ENCODE assay signal across 8 mouse cellular contexts in the genomic region with DNA sequence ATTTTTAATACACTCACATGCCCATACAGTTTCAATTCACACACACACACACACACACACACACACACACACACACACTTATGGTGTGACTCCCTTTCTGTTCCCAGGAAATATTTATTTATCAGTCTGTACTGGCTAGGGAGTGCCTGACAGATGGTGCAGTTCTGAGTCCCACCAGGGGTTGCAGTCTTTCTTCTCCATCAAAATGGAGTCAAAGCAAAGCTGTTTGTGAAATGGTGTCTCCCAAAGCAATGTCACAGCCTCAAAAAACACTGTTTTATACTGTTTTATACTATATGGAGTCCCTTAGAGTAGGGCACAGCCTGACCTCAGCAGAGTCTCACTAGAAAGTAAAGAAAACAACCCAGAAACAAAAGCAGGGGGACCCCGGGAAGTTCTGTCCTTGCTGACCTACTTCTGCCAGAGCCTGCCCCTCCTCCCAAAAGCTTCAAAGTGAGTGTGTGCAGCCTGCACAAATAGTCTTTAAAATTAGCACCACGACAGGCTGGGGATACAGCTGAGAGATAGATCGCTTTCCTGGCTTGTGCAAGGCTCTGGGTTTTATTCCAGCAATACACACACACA. TPM values are rescaled to one million over a fixed set of nuclear protein-coding genes. Genes with fewer than 3 reads are reported as not detected.
A peak's percentile ranks its signal among the peaks of the same experiment; 100 is the strongest.
DNase-seq lines count a peak whose midpoint lies in the region; ATAC-seq lines count a peak whose summit lies in the region.

No protein-coding gene starts in this region.

- H3K4me1 ChIP-seq in heart, embryonic 13.5 days = peaks cover 85% of the 10 kb centered on the region
- H3K4me1 ChIP-seq in limb, embryonic 10.5 days = peaks cover 42% of the 10 kb centered on the region

- H3K4me2 ChIP-seq in heart, embryonic 13.5 days = peak overlapping the region; percentile 21; the same call in 1 of the 2 replicates

- H3K27ac ChIP-seq in heart, embryonic 13.5 days (replicated peaks) = peak overlapping the region; percentile 99
- peak overlapping the region; percentile 85 for H3K27ac ChIP-seq in limb, embryonic 10.5 days

- no peaks in the 10 kb centered on the region for H3K27me3 ChIP-seq in heart, embryonic 13.5 days (replicated peaks)
- no peaks in the 10 kb centered on the region for H3K27me3 ChIP-seq in limb, embryonic 10.5 days (ENCODE audit: low read depth, poor library complexity, severe bottlenecking)

- peak overlapping the region; percentile 71 for H3K9ac ChIP-seq in heart, embryonic 13.5 days

- DNase-seq in embryo, embryonic 10 days (ENCODE audit: low spot score) = peak; percentile 73
- no peak for DNase-seq in embryo, embryonic 9.5 days (ENCODE audit: extremely low spot score)
- peak; percentile 71 for DNase-seq in testis, postnatal 10 days (ENCODE audit: low spot score)
- DNase-seq in testis, postnatal 14 days (ENCODE audit: low spot score) = no peak
- DNase-seq in limb, embryonic 10.5 days (ENCODE audit: low spot score) = no peak
- DNase-seq in retina, embryonic 14.5 days (ENCODE audit: low spot score) = peak; percentile 78
- no peak for DNase-seq in ovary, postnatal 36 days (ENCODE audit: low spot score)

- no peaks in the 10 kb centered on the region for H3K36me3 ChIP-seq in heart, embryonic 13.5 days
- no peaks in the 10 kb centered on the region for H3K36me3 ChIP-seq in limb, embryonic 10.5 days

- 6% methylated on average over 3 of the region's 3 CpGs for WGBS in heart, embryonic 13.5 days
- 32% methylated on average over 3 of the region's 3 CpGs for WGBS in limb, embryonic 10.5 days

- no peak overlapping the region for H3K4me3 ChIP-seq in heart, embryonic 13.5 days
- no peak overlapping the region for H3K4me3 ChIP-seq in limb, embryonic 10.5 days

- no peaks in the 10 kb centered on the region for H3K9me3 ChIP-seq in heart, embryonic 13.5 days
- H3K9me3 ChIP-seq in limb, embryonic 10.5 days (replicated peaks) = no peaks in the 10 kb centered on the region

- no peak for ATAC-seq in heart, embryonic 13.5 days (ENCODE audit: extremely low read depth, insufficient number of reproducible peaks, low FRiP score, low TSS enrichment)

RNA-seq across cellular contexts. Expression of gene Lsp1, which starts 3.3 kb away (rescaled TPM):
- polyA plus RNA-seq in heart, embryonic 13.5 days (2015; fragmentation: Nextera tagmentation; extraction: Ambion mirVana) = 51.0 and 54.6 TPM in 2 replicates
- 28.7 and 31.1 TPM in 2 replicates for polyA plus RNA-seq in limb, embryonic 10.5 days (2016; fragmentation: Nextera tagmentation; extraction: Ambion mirVana)

RNA-seq across cellular contexts. Expression of gene Tnni2, which starts 15.7 kb away (rescaled TPM):
- polyA plus RNA-seq in heart, embryonic 13.5 days (2015; fragmentation: Nextera tagmentation; extraction: Ambion mirVana) = 34.8 and 41.9 TPM in 2 replicates
- 2.4 and 3.6 TPM in 2 replicates for polyA plus RNA-seq in limb, embryonic 10.5 days (2016; fragmentation: Nextera tagmentation; extraction: Ambion mirVana)

RNA-seq across cellular contexts. Expression of gene Syt8, which starts 22.7 kb away (rescaled TPM):
- 0.19 and 0.41 TPM in 2 replicates for polyA plus RNA-seq in heart, embryonic 13.5 days (2015; fragmentation: Nextera tagmentation; extraction: Ambion mirVana)
- polyA plus RNA-seq in limb, embryonic 10.5 days (2016; fragmentation: Nextera tagmentation; extraction: Ambion mirVana) = 0.25 TPM in 1 of 2 replicates, not detected in the other

RNA-seq across cellular contexts. Expression of gene Tnnt3, which starts 41.3 kb away (rescaled TPM):
- 4.0 and 5.4 TPM in 2 replicates for polyA plus RNA-seq in heart, embryonic 13.5 days (2015; fragmentation: Nextera tagmentation; extraction: Ambion mirVana)
- 1.6 and 1.7 TPM in 2 replicates for polyA plus RNA-seq in limb, embryonic 10.5 days (2016; fragmentation: Nextera tagmentation; extraction: Ambion mirVana)

Comparison
In these comparisons a context has a peak if more than half of its experiments do, and no peak if none do; other contexts are left out.
1. DNase-seq: peak in embryo, embryonic 10 days (single experiment), testis, postnatal 10 days (single experiment) and retina, embryonic 14.5 days (single experiment); none in embryo, embryonic 9.5 days (single experiment), testis, postnatal 14 days (single experiment), limb, embryonic 10.5 days (single experiment) and ovary, postnatal 36 days (single experiment).